Mouse (Mus musculus) lung, postnatal 14 days (tissue): ENCODE data around the gene Cmtm8.

Experiments
- DNase-seq: peaks from one replicate; pipeline ENCODE4 v3.0.0; 2021

Gene Cmtm8

GRCm38 (mm10) chr9:114844017-114844662 lies at the start of gene Cmtm8:
Cmtm8 (minus strand) TSS chr9:114844156.
- peak; percentile 79 for DNase-seq

- DNase-seq: no peak
These were observed 49.0 kb upstream of the Cmtm8 start for GRCm38 (mm10) chr9:114892974-114893373.

GRCm38 (mm10) chr9:114890377-114890776 lies 46.4 kb upstream of the Cmtm8 start:
- no peak for DNase-seq

GRCm38 (mm10) chr9:114888856-114889407 lies 45.0 kb upstream of the Cmtm8 start:
- DNase-seq: no peak

- DNase-seq: peak; percentile 54
These were observed 43.7 kb upstream of the Cmtm8 start for GRCm38 (mm10) chr9:114887699-114888098.

- no peak for DNase-seq
These were observed 42.2 kb upstream of the Cmtm8 start for GRCm38 (mm10) chr9:114885991-114886662.

GRCm38 (mm10) chr9:114885564-114885963 lies 41.6 kb upstream of the Cmtm8 start:
- DNase-seq: no peak

- no peak for DNase-seq
These were observed 38.0 kb upstream of the Cmtm8 start for GRCm38 (mm10) chr9:114881977-114882376.

- DNase-seq: no peak
These were observed 11.4 kb upstream of the Cmtm8 start for GRCm38 (mm10) chr9:114855327-114855726.

GRCm38 (mm10) chr9:114854686-114855085 lies 10.7 kb upstream of the Cmtm8 start:
- DNase-seq: no peak

GRCm38 (mm10) chr9:114853336-114853735 lies 9.4 kb upstream of the Cmtm8 start:
- no peak for DNase-seq

GRCm38 (mm10) chr9:114851419-114852190 lies 7.6 kb upstream of the Cmtm8 start:
- peak; percentile 28 for DNase-seq

- peak; percentile 60 for DNase-seq
These were observed 331 bp downstream of the Cmtm8 start for GRCm38 (mm10) chr9:114843634-114844016.

- DNase-seq: peak; percentile 57
These were observed 1.1 kb downstream of the Cmtm8 start for GRCm38 (mm10) chr9:114842886-114843285.

GRCm38 (mm10) chr9:114842269-114842668 lies 1.7 kb downstream of the Cmtm8 start:
- DNase-seq: peak; percentile 39

- peak; percentile 41 for DNase-seq
These were observed 5.1 kb downstream of the Cmtm8 start for GRCm38 (mm10) chr9:114838870-114839269.

- no peak for DNase-seq
These were observed 12.4 kb downstream of the Cmtm8 start for GRCm38 (mm10) chr9:114831527-114831926.

- no peak for DNase-seq
These were observed 13.6 kb downstream of the Cmtm8 start for GRCm38 (mm10) chr9:114830351-114830750.

GRCm38 (mm10) chr9:114829669-114830068 lies 14.3 kb downstream of the Cmtm8 start:
- DNase-seq: no peak

GRCm38 (mm10) chr9:114828377-114828776 lies 15.6 kb downstream of the Cmtm8 start:
- DNase-seq: no peak

GRCm38 (mm10) chr9:114827242-114827852 lies 16.6 kb downstream of the Cmtm8 start:
- no peak for DNase-seq

GRCm38 (mm10) chr9:114824166-114824565 lies 19.8 kb downstream of the Cmtm8 start:
- no peak for DNase-seq
